Mouse (Mus musculus) midbrain, postnatal 0 days (tissue): Measurements from ENCODE around the gene Saxo1. TPM values are rescaled to one million over a fixed set of nuclear protein-coding genes. Genes with fewer than 3 reads are reported as not detected.

Source experiments
- ATAC-seq: fragments of 200-750 bp; cut with Nextera tagmentation; 2 replicates; pipeline ENCODE4 v1.8.0; 2017; ENCODE audit warnings: moderate number of reproducible peaks, mild to moderate bottlenecking, moderate TSS enrichment, moderate library complexity; ENCODE audit not compliant: low FRiP score
- DNase-seq: peaks from one replicate; pipeline ENCODE4 v3.0.0-alpha.2; 2015; ENCODE audit warnings: low spot score
- H3K27ac ChIP-seq: fragments of 300-500 bp; sonication (generic); 2 replicates; pipeline ENCODE4 v1.5.1; 2014; ENCODE audit warnings: low read depth, mild to moderate bottlenecking, low read length, mixed read lengths
- H3K27me3 ChIP-seq: fragments of 300-500 bp; sonication (generic); 2 replicates; pipeline ENCODE4 v1.6.1; 2014; ENCODE audit warnings: low read length, control low read depth, mixed read lengths; ENCODE audit not compliant: insufficient read depth
- H3K36me3 ChIP-seq: fragments of 300-500 bp; sonication (generic); 2 replicates; pipeline ENCODE4 v1.6.1; 2014; ENCODE audit warnings: low read length, control low read depth, mixed read lengths; ENCODE audit not compliant: insufficient read depth
- H3K4me1 ChIP-seq: fragments of 300-500 bp; sonication (generic); 2 replicates; pipeline ENCODE4 v1.6.1; 2014; ENCODE audit warnings: mild to moderate bottlenecking, control low read depth, antibody characterized with exemption, low read length, mixed read lengths; ENCODE audit not compliant: insufficient read depth
- H3K4me2 ChIP-seq: fragments of 300-500 bp; sonication (generic); 2 replicates; pipeline ENCODE4 v1.6.1; 2014; ENCODE audit warnings: low read depth, mild to moderate bottlenecking, low read length, mixed read lengths; ENCODE audit not compliant: poor library complexity, severe bottlenecking
- H3K4me3 ChIP-seq: fragments of 300-500 bp; sonication (generic); 2 replicates; pipeline ENCODE4 v1.5.1; 2014; ENCODE audit warnings: low read depth, mild to moderate bottlenecking, low read length, moderate library complexity
- H3K9ac ChIP-seq: fragments of 300-500 bp; sonication (generic); replicated peaks from 2 replicates; pipeline ENCODE4 v1.6.1; 2014; ENCODE audit warnings: mild to moderate bottlenecking, low read length, moderate library complexity, mixed read lengths; ENCODE audit not compliant: poor library complexity, severe bottlenecking
- H3K9me3 ChIP-seq: fragments of 300-500 bp; sonication (generic); 2 replicates; pipeline ENCODE4 v1.6.1; 2016; ENCODE audit warnings: low read length, control low read depth
- CTCF ChIP-seq: IDR thresholded peaks from 2 replicates; pipeline ENCODE4 v1.5.1; 2016; ENCODE audit warnings: antibody characterized with exemption, mild to moderate bottlenecking
- WGBS: fragments of 180-500 bp; shearing (Covaris S2); extraction: QIAGEN DNeasy Blood & Tissue Kit; methylation state at CpG from one replicate; pipeline ENCODE4 v1.1.7; 2014; 5-methylcytosine and 5-hydroxymethylcytosine counted together
- polyA plus RNA-seq: library from polyadenylated mRNA; unstranded; fragments of >200 nt; fragmentation: Nextera tagmentation; extraction: Ambion mirVana; gene quantifications from 2 replicates; pipeline ENCODE4 v1.2.1, GENCODE M21; 2015
- total RNA-seq: library from RNA; depleted of rRNA; stranded (reverse); fragments of >200 nt; gene quantifications from 2 replicates; pipeline ENCODE4 v1.2.3, GENCODE M21; 2014; rRNA removed

Saxo1 gene
- total RNA-seq, result not detected in 2 replicates
- not detected in 2 replicates for polyA plus RNA-seq

DNA sequence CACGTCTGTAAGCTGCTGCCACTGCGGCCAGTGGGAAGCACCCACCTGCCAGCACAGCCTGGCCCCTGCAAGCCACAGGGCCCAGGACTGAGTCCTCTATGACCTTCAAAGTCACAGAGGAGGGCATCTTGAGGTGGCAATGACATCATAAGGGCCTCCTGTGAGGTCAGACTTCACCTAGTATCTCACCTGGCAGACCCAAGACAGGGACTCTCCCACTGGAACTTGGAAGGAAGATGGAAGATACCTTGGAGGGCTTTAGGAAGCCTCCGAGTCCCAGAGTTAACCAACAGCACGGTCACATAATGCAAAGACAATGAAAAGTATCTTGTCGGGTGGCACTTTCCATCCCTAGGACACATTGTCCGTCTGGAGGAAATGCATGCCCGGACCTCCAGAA lies at the start of gene Saxo1:
Gene Saxo1 (minus strand): TSS at position 101 of the 400 bp plus-strand sequence.
- H3K9me3 ChIP-seq, result no peaks in the 10 kb centered on the region
- no peak for ATAC-seq
- 93% methylated on average over 7 of the region's 7 CpGs for WGBS

DNA sequence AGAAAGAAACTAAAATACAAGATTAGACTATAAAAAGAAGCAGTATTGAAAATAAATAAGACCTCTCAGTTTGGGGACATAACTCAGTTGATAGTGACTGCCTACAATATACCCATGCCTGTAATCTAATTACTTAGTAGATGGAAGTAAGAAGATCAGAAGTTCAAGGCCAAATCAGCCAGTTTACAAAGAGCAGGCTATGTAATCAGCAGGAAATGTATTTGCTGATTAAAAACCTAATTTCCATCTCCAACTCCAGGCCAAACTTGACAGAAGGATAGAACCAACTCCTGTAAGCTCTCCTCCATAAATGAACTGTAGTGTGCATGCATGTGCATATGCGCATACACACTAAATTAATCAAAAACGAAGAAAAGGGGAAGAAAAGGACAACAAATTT lies 33.2 kb upstream of the Saxo1 start:
- no peak overlapping the region for H3K9ac ChIP-seq
- no peak overlapping the region for H3K4me2 ChIP-seq
- H3K9me3 ChIP-seq, result no peaks in the 10 kb centered on the region
- no peaks in the 10 kb centered on the region for H3K27me3 ChIP-seq
- no peak for TF ChIP-seq CTCF
- H3K36me3 ChIP-seq, result peaks cover 4% of the 10 kb centered on the region; the same call in 1 of the 2 replicates
- no peak for ATAC-seq
- H3K27ac ChIP-seq, result no peak overlapping the region
- H3K4me1 ChIP-seq, result no peaks in the 10 kb centered on the region
- no peak for DNase-seq
- WGBS, result 95% methylated on average over 2 of the region's 2 CpGs
- no peak overlapping the region for H3K4me3 ChIP-seq

More for the DNA sequence above, at the start of gene Saxo1:
- Histone ChIP-seq H3K27me3 (no peaks in the 10 kb centered on the region), H3K9ac (no peak within 1 kb of the TSS), H3K27ac (no peak within 1 kb of the TSS), H3K4me3 (no peak within 1 kb of the TSS), H3K4me1 (no peaks in the 10 kb centered on the region), H3K4me2 (no peak within 1 kb of the TSS), H3K36me3 (no peaks in the 10 kb centered on the region)
- TF ChIP-seq CTCF, result no peak
- DNase-seq, result no peak

DNA sequence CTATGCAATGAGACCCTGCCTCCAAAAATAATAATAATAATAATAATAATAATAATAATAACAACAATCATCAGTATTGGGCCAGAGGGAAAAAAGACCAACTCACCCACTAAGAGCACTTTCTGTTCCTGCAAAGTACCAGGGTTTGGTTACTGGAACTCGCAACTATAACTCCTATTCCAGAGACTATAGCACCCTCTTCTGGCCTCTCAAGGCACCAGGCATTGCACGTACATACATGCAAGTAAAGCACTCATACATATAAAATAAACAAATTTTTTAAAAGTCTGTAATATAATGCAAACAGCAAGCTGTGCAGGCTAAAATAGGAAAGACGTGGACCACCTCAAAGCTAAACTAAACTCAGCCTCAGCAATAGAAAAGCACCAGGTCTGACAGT lies 30.1 kb upstream of the Saxo1 start:
- DNase-seq (no peak), ATAC-seq (no peak)
- Histone ChIP-seq H3K4me1 (no peaks in the 10 kb centered on the region), H3K4me2 (no peak overlapping the region), H3K27ac (no peak overlapping the region), H3K9me3 (no peaks in the 10 kb centered on the region), H3K9ac (no peak overlapping the region), H3K36me3 (peaks cover 2% of the 10 kb centered on the region; the same call in 1 of the 2 replicates), H3K27me3 (no peaks in the 10 kb centered on the region), H3K4me3 (no peak overlapping the region)
- TF ChIP-seq CTCF, result peak; percentile 38
- 92% methylated on average over 3 of the region's 3 CpGs for WGBS

DNA sequence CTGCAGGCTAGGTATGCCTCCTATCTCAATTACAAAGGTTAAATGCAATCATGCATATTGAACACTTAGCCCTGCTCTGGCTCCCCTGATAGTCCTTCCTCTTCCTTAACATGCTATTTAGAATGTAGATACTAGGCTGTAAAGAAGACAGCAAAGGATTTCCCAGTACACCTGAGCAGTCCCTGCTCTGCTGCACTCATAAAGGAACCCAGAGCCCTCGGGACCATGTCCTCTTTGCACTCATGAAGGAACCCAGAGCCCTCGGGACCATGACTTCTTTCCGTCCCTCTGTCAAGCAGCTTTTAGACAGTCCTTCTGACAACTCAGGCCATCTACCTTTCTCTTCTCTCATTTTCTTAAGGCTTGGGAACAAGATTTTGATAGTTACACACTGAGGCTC lies 22.5 kb upstream of the Saxo1 start:
- H3K4me2 ChIP-seq, result no peak overlapping the region
- no peak for TF ChIP-seq CTCF
- no peak overlapping the region for H3K9ac ChIP-seq
- no peaks in the 10 kb centered on the region; the same call in 1 of the 2 replicates for H3K4me1 ChIP-seq
- WGBS, result 85% methylated on average over 3 of the region's 3 CpGs
- H3K36me3 ChIP-seq, result peaks cover 9% of the 10 kb centered on the region; the same call in 1 of the 2 replicates
- DNase-seq, result no peak
- H3K27ac ChIP-seq, result no peak overlapping the region
- no peak for ATAC-seq
- H3K4me3 ChIP-seq, result no peak overlapping the region
- no peaks in the 10 kb centered on the region for H3K9me3 ChIP-seq
- H3K27me3 ChIP-seq, result no peaks in the 10 kb centered on the region

DNA sequence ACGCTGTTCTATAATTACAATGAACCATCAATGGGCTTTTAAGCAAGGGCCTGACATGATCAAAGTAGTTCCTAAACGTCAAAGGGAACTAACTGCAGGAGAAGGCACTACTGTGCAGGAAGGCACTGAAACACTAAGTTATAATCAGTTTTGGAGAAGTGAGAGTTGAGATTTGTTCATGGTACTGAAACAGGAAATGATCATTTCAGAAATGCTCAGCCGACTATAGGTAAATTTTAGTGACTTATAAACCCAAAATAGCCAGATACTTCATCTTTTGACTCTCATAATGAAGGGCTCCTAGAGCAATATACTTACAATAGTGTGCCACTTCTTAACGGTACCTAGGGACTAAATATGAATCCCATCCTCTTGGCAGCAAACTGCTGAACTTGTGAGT lies 21.9 kb upstream of the Saxo1 start:
- 49% methylated on average over 4 of the region's 4 CpGs for WGBS
- no peaks in the 10 kb centered on the region for H3K27me3 ChIP-seq
- DNase-seq (no peak), ATAC-seq (no peak)
- H3K27ac ChIP-seq, result no peak overlapping the region
- H3K4me1 ChIP-seq, result no peaks in the 10 kb centered on the region; the same call in 1 of the 2 replicates
- no peaks in the 10 kb centered on the region for H3K9me3 ChIP-seq
- no peak overlapping the region for H3K4me3 ChIP-seq
- TF ChIP-seq CTCF, result no peak
- H3K4me2 ChIP-seq, result no peak overlapping the region
- H3K9ac ChIP-seq, result no peak overlapping the region
- peaks cover 9% of the 10 kb centered on the region; the same call in 1 of the 2 replicates for H3K36me3 ChIP-seq

DNA sequence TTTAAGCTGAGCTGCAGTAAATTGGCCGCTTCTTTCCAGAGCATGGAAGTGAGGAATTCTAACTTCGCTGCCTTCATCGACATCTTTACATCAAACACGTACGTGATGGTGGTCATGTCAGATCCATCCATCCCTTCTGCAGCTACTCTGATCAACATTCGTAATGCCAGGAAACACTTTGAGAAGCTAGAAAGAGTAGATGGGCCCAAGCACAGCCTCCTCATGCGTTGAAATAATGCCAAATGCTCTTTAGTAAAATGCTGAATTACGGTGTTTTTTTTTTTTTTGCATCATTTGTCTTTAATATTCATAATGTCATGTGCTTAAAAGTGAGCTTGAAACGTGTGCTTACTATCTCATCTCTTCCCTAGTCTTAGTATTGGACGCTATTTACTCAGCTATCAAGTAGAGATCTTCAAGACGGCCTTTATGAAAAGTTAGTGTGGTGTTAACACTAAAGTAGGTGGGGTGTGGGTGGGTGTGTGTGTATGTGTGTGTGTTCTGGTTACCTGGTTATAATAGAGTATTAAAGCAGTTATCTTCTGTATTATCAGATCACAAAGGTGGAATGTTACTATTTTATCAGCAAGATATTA lies 18.6 kb upstream of the Saxo1 start:
- no peak for ATAC-seq

More for the DNA sequence above, 18.6 kb upstream of the Saxo1 start:
- Histone ChIP-seq H3K4me1 (no peaks in the 10 kb centered on the region; the same call in 1 of the 2 replicates), H3K4me3 (peak overlapping the region; percentile 64), H3K4me2 (peak overlapping the region; percentile 83), H3K9me3 (no peaks in the 10 kb centered on the region), H3K9ac (peak overlapping the region; percentile 91), H3K36me3 (peaks cover 9% of the 10 kb centered on the region; the same call in 1 of the 2 replicates), H3K27me3 (no peaks in the 10 kb centered on the region), H3K27ac (peak overlapping the region; percentile 99)
- DNase-seq, result no peak
- TF ChIP-seq CTCF, result no peak
- 9% methylated on average over 11 of the region's 11 CpGs for WGBS
